Mouse (Mus musculus): Measurements from ENCODE around the gene Crim1. TPM values are rescaled to one million over a fixed set of nuclear protein-coding genes. Genes with fewer than 3 reads are reported as not detected.
A peak's percentile ranks its signal among the peaks of the same experiment; 100 is the strongest.

The Crim1 gene
- polyA plus RNA-seq, 1 experiment from 2014 or later, result 8.4 TPM

DNA sequence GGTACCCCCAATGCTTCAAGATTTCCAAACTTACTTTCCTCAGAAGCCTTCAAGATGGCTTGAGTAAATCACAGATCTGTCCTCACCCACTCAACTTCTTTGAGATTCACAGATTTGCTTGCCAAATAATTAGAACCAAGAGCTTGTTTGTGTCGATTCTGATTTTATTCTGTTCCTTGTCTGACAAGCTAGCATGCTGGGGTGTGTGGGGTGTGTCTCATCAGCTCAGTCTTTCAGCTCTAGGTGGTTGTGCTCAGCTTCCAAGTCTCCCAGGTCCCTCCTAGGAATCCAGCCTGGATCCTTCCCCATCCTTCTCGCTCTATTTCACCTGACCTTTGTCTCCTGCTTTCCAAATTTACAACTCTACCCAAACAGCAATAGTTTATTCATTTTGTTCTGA is 27.7 kb upstream of the Crim1 start:
- Histone ChIP-seq H3K4me1 (replicated peaks; ENCODE audit: insufficient read depth, low read length) (no peaks in the 10 kb centered on the region), H3K27me3 (ENCODE audit: insufficient read depth, low read length) (no peaks in the 10 kb centered on the region), H3K4me3 (replicated peaks; ENCODE audit: low read depth, low read length) (no peak overlapping the region), H3K27ac (no peak overlapping the region), H3K9ac (ENCODE audit: low read depth, low read length) (no peak overlapping the region), H3K4me2 (ENCODE audit: low read length) (no peak overlapping the region), H3K9me3 (replicated peaks; ENCODE audit: low read length) (no peaks in the 10 kb centered on the region), H3K36me3 (ENCODE audit: insufficient read depth, low read length) (no peaks in the 10 kb centered on the region)
- ATAC-seq (replicated peaks; ENCODE audit: low FRiP score, low read depth) (no peak), DNase-seq (ENCODE audit: low spot score) (no peak)
- 51% methylated on average over 2 of the region's 2 CpGs for WGBS
- TF ChIP-seq CTCF (IDR thresholded peaks at IDR 0.05; ENCODE audit: low read depth), result no peak

DNA sequence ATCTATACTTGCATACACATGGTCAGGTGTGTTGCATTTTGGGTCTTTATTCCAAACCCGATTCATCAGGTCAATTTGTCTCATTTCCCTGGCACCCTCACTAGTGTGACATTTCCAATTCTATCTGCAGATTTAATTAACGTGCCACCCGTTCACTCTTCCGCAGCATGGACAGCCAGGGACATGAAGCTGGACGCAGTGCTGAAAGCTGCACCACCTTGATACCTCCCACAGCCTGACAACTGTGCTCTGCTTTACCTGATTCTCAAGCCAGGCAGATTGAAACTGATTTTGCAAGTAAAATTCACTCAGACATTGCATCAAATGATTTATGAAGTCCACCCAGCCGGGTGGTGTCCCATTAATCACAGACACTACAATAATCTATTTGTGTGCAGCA is 19.3 kb upstream of the Crim1 start:
- Histone ChIP-seq H3K9me3 (replicated peaks; ENCODE audit: low read length) (no peaks in the 10 kb centered on the region), H3K4me2 (ENCODE audit: low read length) (no peak overlapping the region), H3K4me3 (replicated peaks; ENCODE audit: low read depth, low read length) (no peak overlapping the region), H3K36me3 (ENCODE audit: insufficient read depth, low read length) (no peaks in the 10 kb centered on the region), H3K27me3 (ENCODE audit: insufficient read depth, low read length) (no peaks in the 10 kb centered on the region), H3K27ac (no peak overlapping the region), H3K9ac (ENCODE audit: low read depth, low read length) (no peak overlapping the region), H3K4me1 (replicated peaks; ENCODE audit: insufficient read depth, low read length) (no peaks in the 10 kb centered on the region)
- 43% methylated on average over 6 of the region's 6 CpGs for WGBS
- ATAC-seq (replicated peaks; ENCODE audit: low FRiP score, low read depth) (no peak), DNase-seq (ENCODE audit: low spot score) (no peak)
- no peak for TF ChIP-seq CTCF (IDR thresholded peaks at IDR 0.05; ENCODE audit: low read depth)

DNA sequence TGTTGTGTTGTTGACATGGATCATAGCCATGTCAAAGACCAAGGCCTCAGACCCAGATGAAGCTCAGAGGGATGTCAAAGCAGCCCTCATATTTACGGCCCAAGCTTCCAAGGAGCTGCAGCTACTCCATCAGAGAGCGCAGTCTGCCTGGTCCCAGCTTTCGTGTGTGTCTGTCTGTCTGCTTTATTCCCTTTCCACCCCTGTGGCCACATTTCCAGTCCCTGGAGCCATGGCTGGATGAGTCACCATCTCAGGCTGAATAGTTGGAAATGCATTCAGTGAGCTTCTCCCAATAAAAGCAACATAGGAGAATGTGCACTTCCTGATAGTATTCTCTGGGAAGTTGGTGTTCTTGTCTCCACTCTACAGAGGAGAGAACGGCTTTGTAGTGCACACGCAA is 3.9 kb upstream of the Crim1 start:
- H3K27me3 ChIP-seq (ENCODE audit: insufficient read depth, low read length), result no peaks in the 10 kb centered on the region
- WGBS, result 89% methylated on average over 5 of the region's 5 CpGs

DNA sequence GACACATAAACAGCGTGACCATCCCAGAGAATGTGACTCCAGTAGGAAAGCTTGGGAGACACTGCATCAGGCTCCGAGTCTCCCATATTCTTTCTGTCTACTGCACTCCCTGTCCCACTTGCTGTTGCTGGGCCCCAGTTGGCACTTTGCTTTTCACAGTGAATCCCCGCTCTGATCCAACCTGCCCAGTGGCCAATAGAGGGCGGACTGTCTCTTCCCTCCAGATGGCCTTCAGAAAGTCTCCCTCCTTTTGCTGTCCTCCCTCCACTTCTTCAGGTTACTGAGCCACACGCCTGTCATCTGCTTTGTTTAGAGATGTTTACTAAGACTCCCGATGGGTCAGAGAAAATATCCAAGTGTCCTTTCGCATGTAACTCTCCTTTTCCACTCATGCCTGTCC is 2.9 kb upstream of the Crim1 start:
- no peaks in the 10 kb centered on the region for H3K27me3 ChIP-seq (ENCODE audit: insufficient read depth, low read length)
- no peak for ATAC-seq (replicated peaks; ENCODE audit: low FRiP score, low read depth)
- DNase-seq (ENCODE audit: low spot score), result peak; percentile 87
- no peaks in the 10 kb centered on the region for H3K9me3 ChIP-seq (replicated peaks; ENCODE audit: low read length)
- no peak overlapping the region for H3K4me2 ChIP-seq (ENCODE audit: low read length)
- H3K36me3 ChIP-seq (ENCODE audit: insufficient read depth, low read length), result no peaks in the 10 kb centered on the region
- TF ChIP-seq CTCF (IDR thresholded peaks at IDR 0.05; ENCODE audit: low read depth), result peak; percentile 86
- H3K4me3 ChIP-seq (replicated peaks; ENCODE audit: low read depth, low read length), result no peak overlapping the region
- WGBS, result 22% methylated on average over 7 of the region's 7 CpGs
- no peak overlapping the region for H3K27ac ChIP-seq
- peaks cover 11% of the 10 kb centered on the region for H3K4me1 ChIP-seq (replicated peaks; ENCODE audit: insufficient read depth, low read length)
- no peak overlapping the region for H3K9ac ChIP-seq (ENCODE audit: low read depth, low read length)

More for the DNA sequence above, 3.9 kb upstream of the Crim1 start:
- H3K9ac ChIP-seq (ENCODE audit: low read depth, low read length), result no peak overlapping the region
- H3K4me3 ChIP-seq (replicated peaks; ENCODE audit: low read depth, low read length), result no peak overlapping the region
- no peaks in the 10 kb centered on the region for H3K36me3 ChIP-seq (ENCODE audit: insufficient read depth, low read length)
- no peak overlapping the region for H3K4me2 ChIP-seq (ENCODE audit: low read length)
- no peak for TF ChIP-seq CTCF (IDR thresholded peaks at IDR 0.05; ENCODE audit: low read depth)
- ATAC-seq (replicated peaks; ENCODE audit: low FRiP score, low read depth) (no peak), DNase-seq (ENCODE audit: low spot score) (no peak)
- no peak overlapping the region for H3K27ac ChIP-seq
- H3K4me1 ChIP-seq (replicated peaks; ENCODE audit: insufficient read depth, low read length), result 0 out of 2 replicates have a peak, but pooled peaks cover 4% of the 10 kb centered on the region
- H3K9me3 ChIP-seq (replicated peaks; ENCODE audit: low read length), result no peaks in the 10 kb centered on the region

DNA sequence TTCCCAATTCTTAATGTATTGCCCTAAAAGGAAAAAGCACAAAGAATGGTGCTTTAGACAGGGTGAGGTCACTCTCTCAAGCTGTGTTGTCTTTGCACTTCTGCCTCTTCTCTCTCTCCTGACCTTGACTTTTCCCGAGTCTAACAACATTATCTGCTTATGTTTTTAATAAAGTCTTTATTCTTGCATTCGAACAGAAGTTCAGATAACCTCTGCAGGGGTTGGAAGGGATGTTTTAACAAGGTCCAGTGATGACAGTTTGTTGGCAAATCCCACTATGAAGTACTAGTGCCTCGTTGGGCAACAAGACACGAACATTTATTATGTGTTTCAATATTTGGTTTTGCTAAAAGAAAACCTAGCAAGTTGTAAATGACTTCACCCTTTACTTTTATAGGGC is 1.9 kb upstream of the Crim1 start:
- no peak overlapping the region for H3K4me3 ChIP-seq (replicated peaks; ENCODE audit: low read depth, low read length)
- 63% methylated on average over 4 of the region's 4 CpGs for WGBS
- ATAC-seq (replicated peaks; ENCODE audit: low FRiP score, low read depth), result no peak

DNA sequence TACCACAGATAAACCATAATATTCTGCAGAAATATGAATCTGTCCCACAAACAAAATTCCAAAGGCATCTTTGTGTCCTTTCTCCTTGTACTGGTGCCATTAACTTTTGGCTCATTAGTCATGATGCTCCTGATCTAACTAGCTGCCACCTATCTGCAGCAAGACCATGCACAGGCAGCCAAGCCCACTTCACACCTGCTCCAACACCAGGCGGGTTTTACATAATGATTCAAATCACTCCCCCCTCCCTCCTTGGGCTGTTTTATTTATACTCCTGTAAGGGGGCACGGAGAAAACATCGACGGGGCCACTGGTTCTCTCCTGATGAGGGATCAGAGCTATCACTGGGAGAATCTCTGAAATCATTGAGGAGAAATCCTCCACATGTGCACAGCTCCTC is 1.2 kb upstream of the Crim1 start:
- peak overlapping the region; percentile 94; the same call in 1 of the 2 replicates for H3K4me3 ChIP-seq (replicated peaks; ENCODE audit: low read depth, low read length)
- H3K9ac ChIP-seq (ENCODE audit: low read depth, low read length), result no peak overlapping the region
- H3K27ac ChIP-seq, result no peak overlapping the region
- 21% methylated on average over 4 of the region's 4 CpGs for WGBS
- TF ChIP-seq CTCF (IDR thresholded peaks at IDR 0.05; ENCODE audit: low read depth), result peak; percentile 23; the same call in 1 of the 2 replicates
- H3K9me3 ChIP-seq (replicated peaks; ENCODE audit: low read length), result no peaks in the 10 kb centered on the region
- H3K4me2 ChIP-seq (ENCODE audit: low read length), result peak overlapping the region; percentile 99; the same call in 1 of the 2 replicates
- H3K27me3 ChIP-seq (ENCODE audit: insufficient read depth, low read length), result no peaks in the 10 kb centered on the region
- no peak for DNase-seq (ENCODE audit: low spot score)
- H3K36me3 ChIP-seq (ENCODE audit: insufficient read depth, low read length), result no peaks in the 10 kb centered on the region
- ATAC-seq (replicated peaks; ENCODE audit: low FRiP score, low read depth), result no peak
- peaks cover 19% of the 10 kb centered on the region for H3K4me1 ChIP-seq (replicated peaks; ENCODE audit: insufficient read depth, low read length)

More for the DNA sequence above, 1.9 kb upstream of the Crim1 start:
- H3K4me1 ChIP-seq (replicated peaks; ENCODE audit: insufficient read depth, low read length), result peaks cover 19% of the 10 kb centered on the region
- no peak for TF ChIP-seq CTCF (IDR thresholded peaks at IDR 0.05; ENCODE audit: low read depth)
- DNase-seq (ENCODE audit: low spot score), result no peak
- H3K27me3 ChIP-seq (ENCODE audit: insufficient read depth, low read length), result no peaks in the 10 kb centered on the region
- no peaks in the 10 kb centered on the region for H3K36me3 ChIP-seq (ENCODE audit: insufficient read depth, low read length)
- H3K9me3 ChIP-seq (replicated peaks; ENCODE audit: low read length), result no peaks in the 10 kb centered on the region
- no peak overlapping the region for H3K9ac ChIP-seq (ENCODE audit: low read depth, low read length)
- no peak overlapping the region for H3K27ac ChIP-seq
- no peak overlapping the region for H3K4me2 ChIP-seq (ENCODE audit: low read length)

DNA sequence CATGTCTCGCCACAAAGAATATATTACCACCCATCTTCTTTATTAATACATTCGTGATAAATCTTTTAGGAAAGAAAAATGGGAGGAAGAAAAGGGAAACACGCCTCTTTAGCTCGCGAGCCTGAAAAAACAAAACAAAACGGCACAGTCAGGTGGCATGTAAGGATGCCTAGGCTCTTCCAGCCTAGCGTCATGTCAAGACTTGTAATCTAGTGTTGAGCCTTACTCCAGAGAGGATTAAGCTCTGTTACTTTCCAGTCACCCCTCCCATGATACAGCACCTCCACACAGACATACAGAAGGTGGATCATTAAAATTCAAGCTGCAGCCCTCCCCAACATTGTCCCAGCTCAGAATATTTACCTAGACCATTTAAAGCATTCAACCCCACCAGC is 820 bp upstream of the Crim1 start:
- TF ChIP-seq CTCF (IDR thresholded peaks at IDR 0.05; ENCODE audit: low read depth), result no peak
- Histone ChIP-seq H3K9ac (ENCODE audit: low read depth, low read length) (peak overlapping the region; percentile 84; the same call in 1 of the 2 replicates), H3K36me3 (ENCODE audit: insufficient read depth, low read length) (no peaks in the 10 kb centered on the region), H3K4me3 (replicated peaks; ENCODE audit: low read depth, low read length) (peak overlapping the region; percentile 94), H3K27ac (peak overlapping the region; percentile 79; the same call in 1 of the 2 replicates), H3K4me1 (replicated peaks; ENCODE audit: insufficient read depth, low read length) (peaks cover 19% of the 10 kb centered on the region), H3K27me3 (ENCODE audit: insufficient read depth, low read length) (no peaks in the 10 kb centered on the region), H3K4me2 (ENCODE audit: low read length) (peak overlapping the region; percentile 99), H3K9me3 (replicated peaks; ENCODE audit: low read length) (no peaks in the 10 kb centered on the region)
- DNase-seq (ENCODE audit: low spot score), result no peak
- WGBS, result 8% methylated on average over 7 of the region's 7 CpGs
- no peak for ATAC-seq (replicated peaks; ENCODE audit: low FRiP score, low read depth)

All from kidney, postnatal 0 days (tissue).